7 mouse cellular contexts compared by ENCODE assay signal in the genomic region with DNA sequence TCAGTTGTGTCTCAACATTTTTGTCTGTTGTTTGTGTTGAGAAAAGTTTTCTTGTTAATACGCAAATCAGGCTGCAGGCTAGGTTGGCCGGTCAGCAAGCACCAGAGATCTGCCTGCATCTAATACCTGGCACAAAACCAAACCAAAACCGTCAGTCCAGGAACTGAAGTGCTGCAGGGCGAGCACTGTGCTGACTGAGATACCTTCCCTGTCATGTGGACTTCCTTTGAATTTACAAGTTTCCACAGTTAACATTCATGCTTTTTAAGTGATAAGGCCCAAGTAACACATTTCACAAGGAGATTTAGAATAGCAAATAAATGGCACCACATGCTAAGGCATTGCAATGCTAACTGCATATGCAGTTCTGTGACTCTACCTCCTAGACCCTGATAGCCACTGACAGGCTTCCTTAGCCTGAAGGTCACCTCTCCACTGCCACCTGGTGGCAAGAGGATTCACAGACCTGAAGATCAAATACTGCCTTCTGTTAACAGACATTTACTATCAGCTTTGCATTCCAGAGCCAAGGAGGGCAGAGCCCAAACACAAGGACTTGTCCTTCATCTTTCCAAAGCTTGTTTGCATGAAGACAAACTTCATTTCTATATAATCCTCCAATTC. TPM values are rescaled to one million over a fixed set of nuclear protein-coding genes. Genes with fewer than 3 reads are reported as not detected.
DNase-seq lines count a peak whose midpoint lies in the region; ATAC-seq and TF ChIP-seq lines count a peak whose summit lies in the region.

No protein-coding gene starts in this region.

- H3K4me3 ChIP-seq in hindbrain, postnatal 0 days (ENCODE audit: low read length): no peak overlapping the region

- no peaks in the 10 kb centered on the region for H3K4me1 ChIP-seq in hindbrain, postnatal 0 days (ENCODE audit: insufficient read depth, low read length)

- no peak overlapping the region for H3K9ac ChIP-seq in hindbrain, postnatal 0 days (replicated peaks; ENCODE audit: low read length)

- H3K9me3 ChIP-seq in hindbrain, postnatal 0 days (ENCODE audit: low read length): no peaks in the 10 kb centered on the region

- peak; percentile 91 for ATAC-seq in hindbrain, postnatal 0 days

- DNase-seq in WW6 (ENCODE audit: low read depth, low spot score): peak; percentile 49
- DNase-seq in cerebellum, adult 9-11 months: peak; percentile 72
- DNase-seq in frontal cortex, postnatal 36 days (ENCODE audit: low spot score in 2 of 2): peak; percentile 52 to 79
- peak; percentile 92 for DNase-seq in hindbrain, postnatal 0 days (ENCODE audit: low spot score)
- peak; percentile 69 to 73 for DNase-seq in left cerebral cortex, adult 18-20 months (ENCODE audit: low spot score in 2 of 2)
- peak; percentile 90 for DNase-seq in mesoderm, embryonic 11.5 days (ENCODE audit: low read depth, low spot score)
- peak; percentile 30 to 43 for DNase-seq in right cerebral cortex, postnatal 36 days (ENCODE audit: low spot score in 2 of 2)

- H3K27ac ChIP-seq in hindbrain, postnatal 0 days: no peak overlapping the region

- TF ChIP-seq CTCF in hindbrain, postnatal 0 days (IDR thresholded peaks at IDR 0.05; ENCODE audit: low read depth): peak; percentile 94

- no peak overlapping the region for H3K4me2 ChIP-seq in hindbrain, postnatal 0 days (ENCODE audit: low read depth, low read length)

- H3K27me3 ChIP-seq in hindbrain, postnatal 0 days (ENCODE audit: insufficient read depth, low read length): no peaks in the 10 kb centered on the region

- H3K36me3 ChIP-seq in hindbrain, postnatal 0 days (ENCODE audit: insufficient read depth, low read length): no peaks in the 10 kb centered on the region

- 66% methylated on average over 4 of the region's 4 CpGs for WGBS in hindbrain, postnatal 0 days

RNA-seq across cellular contexts. Expression of a gene that starts 15.8 kb away (rescaled TPM):
- 24.0 and 27.6 TPM in 2 replicates for total RNA-seq in hindbrain, postnatal 0 days (2014; rRNA removed)
- 13.4 and 15.7 TPM in 2 replicates for polyA plus RNA-seq in hindbrain, postnatal 0 days (2015; fragmentation: Nextera tagmentation; extraction: Ambion mirVana)
- 10 to 100 TPM; 29.0 to 35.9 TPM for total RNA-seq in left cerebral cortex, adult 18-20 months (2021)

Comparison
In these comparisons a context has a peak if more than half of its experiments do, and no peak if none do; other contexts are left out.
1. DNase-seq: peak in every context shown above with its lines; median percentile 92 in hindbrain, postnatal 0 days; 90 in mesoderm, embryonic 11.5 days; 72 in cerebellum, adult 9-11 months; 71 in left cerebral cortex, adult 18-20 months; 66 in frontal cortex, postnatal 36 days; 49 in WW6; 36 in right cerebral cortex, postnatal 36 days.